Mouse (Mus musculus): ENCODE data around the gene Ephx4. TPM values are rescaled to one million over a fixed set of nuclear protein-coding genes. Genes with fewer than 3 reads are reported as not detected.

Gene Ephx4
- polyA plus RNA-seq (2012; fragmentation: generic; extraction: Trizol): under 1 TPM in 1 of 2 experiments, not detected in 1; 0.12 TPM

GRCm38 (mm10) chr5:107402436-107402835 is at the start of gene Ephx4:
Gene Ephx4 (plus strand): TSS chr5:107402736.

GRCm38 (mm10) chr5:107431249-107431648 is 28.7 kb downstream of the Ephx4 start, which contains the start of gene Lpcat2b:
Gene Lpcat2b (plus strand): TSS chr5:107431549.

GRCm38 (mm10) chr5:107437464-107438281 is 35.1 kb downstream of the Ephx4 start, which contains the start of gene Btbd8:
Gene Btbd8 (plus strand): TSS chr5:107437997.

Other genes starting within 250 kb of the Ephx4 start
- gene Tgfbr3, start 113.1 kb upstream of the Ephx4 start, polyA plus RNA-seq (2012; fragmentation: generic; extraction: Trizol): 10 to 100 TPM in 1 of 2 experiments, under 1 TPM in 1; 0.70 to 12.9 TPM
- 1 to 10 TPM in 1 of 2 experiments, under 1 TPM in 1; 0.02 to 1.1 TPM for gene Brdt, start 71.6 kb upstream of the Ephx4 start, polyA plus RNA-seq (2012; fragmentation: generic; extraction: Trizol)
- not detected for gene Lpcat2b, start 28.8 kb downstream of the Ephx4 start, polyA plus RNA-seq (2012; fragmentation: generic; extraction: Trizol)
- gene Btbd8, start 35.3 kb downstream of the Ephx4 start, polyA plus RNA-seq (2012; fragmentation: generic; extraction: Trizol): under 1 TPM; 0.04 to 0.54 TPM
- under 1 TPM in 1 of 2 experiments, not detected in 1; 0.14 TPM for gene Gm42669, start 104.9 kb downstream of the Ephx4 start, polyA plus RNA-seq (2012; fragmentation: generic; extraction: Trizol)
- under 1 TPM in 1 of 2 experiments, not detected in 1; 0.02 TPM for gene 1700028K03Rik, start 132.0 kb downstream of the Ephx4 start, polyA plus RNA-seq (2012; fragmentation: generic; extraction: Trizol)
- gene Rpap2, start 194.6 kb downstream of the Ephx4 start, polyA plus RNA-seq (2012; fragmentation: generic; extraction: Trizol): 1 to 10 TPM; 1.3 to 8.3 TPM
- gene Glmn, start 195.2 kb downstream of the Ephx4 start, polyA plus RNA-seq (2012; fragmentation: generic; extraction: Trizol): 1 to 10 TPM in 1 of 2 experiments, under 1 TPM in 1; 0.43 to 2.1 TPM

All from C3H10T1/2 (cell line).